Mouse (Mus musculus) kidney, postnatal 4 days (tissue): ENCODE results near the gene Hmbs.
"Not testable (repeated sequence)": the region's sequence is repeated elsewhere in the genome, so short reads cannot be mapped to it uniquely, and the experiment has no call there.

Source experiments
- DNase-seq, 2 experiments: peaks; one replicate each; pipeline ENCODE4 v3.0.0; 2021; ENCODE audit warnings: mixed read lengths in 2 of 2

Gene Hmbs

GRCm38 (mm10) chr9:44320799-44321133 is 23.3 kb downstream of the Hmbs start:
- no peak for DNase-seq

- DNase-seq: peak; percentile 89 to 95
Observed at GRCm38 (mm10) chr9:44319887-44320798, 23.9 kb downstream of the Hmbs start, which contains the start of gene C2cd2l. Gene C2cd2l (minus strand): TSS chr9:44320285.

GRCm38 (mm10) chr9:44319105-44319886 is 24.7 kb downstream of the Hmbs start:
- peak in 1 of 2 experiments; percentile 69 for DNase-seq

GRCm38 (mm10) chr9:44318826-44319095 is 25.3 kb downstream of the Hmbs start:
- peak; percentile 21 to 40 for DNase-seq

GRCm38 (mm10) chr9:44318076-44318825 is 25.8 kb downstream of the Hmbs start:
- peak; percentile 32 to 58 for DNase-seq

GRCm38 (mm10) chr9:44317452-44317851 is 26.6 kb downstream of the Hmbs start:
- DNase-seq: no peak

GRCm38 (mm10) chr9:44314910-44315309 is 29.1 kb downstream of the Hmbs start:
- DNase-seq: no peak

GRCm38 (mm10) chr9:44314257-44314547 is 29.8 kb downstream of the Hmbs start:
- DNase-seq: no peak

GRCm38 (mm10) chr9:44313476-44314256 is 30.4 kb downstream of the Hmbs start:
- DNase-seq: no peak

GRCm38 (mm10) chr9:44311136-44312134 is 32.6 kb downstream of the Hmbs start:
- DNase-seq: peak; percentile 45 to 67

- DNase-seq: peak in 1 of 2 experiments; percentile 25
Observed at GRCm38 (mm10) chr9:44310750-44311135, 33.3 kb downstream of the Hmbs start.

- no peak for DNase-seq
Observed at GRCm38 (mm10) chr9:44309756-44310155, 34.3 kb downstream of the Hmbs start.

GRCm38 (mm10) chr9:44307248-44307647 is 36.8 kb downstream of the Hmbs start:
- no peak for DNase-seq

- no peak for DNase-seq
Observed at GRCm38 (mm10) chr9:44306532-44306931, 37.5 kb downstream of the Hmbs start.

GRCm38 (mm10) chr9:44305466-44306079 is 38.5 kb downstream of the Hmbs start, which contains the start of gene Hinfp:
Gene Hinfp (minus strand): TSS chr9:44305671.
- DNase-seq: peak; percentile 98 to 99

GRCm38 (mm10) chr9:44300001-44300400 is 44.0 kb downstream of the Hmbs start:
- not testable (repeated sequence) for DNase-seq

- peak; percentile 67 to 73 for DNase-seq
Observed at GRCm38 (mm10) chr9:44292490-44292889, 51.5 kb downstream of the Hmbs start.

- DNase-seq: peak in 1 of 2 experiments; percentile 13
Observed at GRCm38 (mm10) chr9:44288959-44289291, 55.1 kb downstream of the Hmbs start.

GRCm38 (mm10) chr9:44288076-44288958 is 55.7 kb downstream of the Hmbs start, which contains the start of gene Abcg4:
Gene Abcg4 (minus strand): TSS chr9:44288615.
- DNase-seq: peak; percentile 46 to 59
